Mouse (Mus musculus) liver, embryonic 14.5 days (tissue): ENCODE measurements at regions not wholly inside any gene's neighbourhood (a gene's known extent, or its start where the extent isn't known, plus 50 kb on each side); places are given as distances from the start of the nearest gene placed in this dataset.

ENCODE experiments used
- ATAC-seq: fragments of 200-750 bp; cut with Nextera tagmentation; 2 replicates; pipeline ENCODE4 v1.8.0; 2017; ENCODE audit warnings: moderate number of reproducible peaks, mild to moderate bottlenecking, moderate library complexity; ENCODE audit not compliant: insufficient read depth
- DNase-seq, 3 experiments: peaks; one replicate each; pipeline ENCODE4 v3.0.0-alpha.2; 2012 to 2013; ENCODE audit warnings: low read depth in 3 of 3, low spot score in 3 of 3
- H3K27ac ChIP-seq: fragments of 300-500 bp; sonication (generic); 2 replicates; pipeline ENCODE4 v1.5.1; 2014; ENCODE audit warnings: moderate library complexity, mild to moderate bottlenecking, control low read depth, inconsistent platforms
- H3K27me3 ChIP-seq: fragments of 300-500 bp; sonication (generic); 2 replicates; pipeline ENCODE4 v1.6.1; 2014; ENCODE audit warnings: mild to moderate bottlenecking, low read length, moderate library complexity; ENCODE audit not compliant: control insufficient read depth, insufficient read depth
- H3K36me3 ChIP-seq: fragments of 300-500 bp; sonication (generic); replicated peaks from 2 replicates; pipeline ENCODE4 v1.6.1; 2014; ENCODE audit warnings: low read depth; ENCODE audit not compliant: control insufficient read depth, insufficient read depth
- H3K4me1 ChIP-seq, 2 experiments: fragments of 200-500 bp in 1 of 2; fragments of 300-500 bp in 1 of 2; sonication (generic) in 1 of 2; replicated peaks; 2 replicates each; pipeline ENCODE4 v1.6.1; 2012 to 2014; ENCODE audit warnings: antibody characterized with exemption in 1 of 2, inconsistent platforms in 1 of 2, low read length in 1 of 2; ENCODE audit not compliant: control insufficient read depth in 2 of 2, insufficient read depth in 2 of 2
- H3K4me2 ChIP-seq: fragments of 300-500 bp; sonication (generic); 2 replicates; pipeline ENCODE4 v1.6.1; 2014; ENCODE audit warnings: low read depth, mild to moderate bottlenecking, control low read depth, moderate library complexity
- H3K4me3 ChIP-seq, 2 experiments: fragments of 200-500 bp in 1 of 2; fragments of 300-500 bp in 1 of 2; sonication (generic) in 1 of 2; 2 replicates each; pipeline ENCODE4 v1.5.1; 2012 to 2014; ENCODE audit warnings: low read depth in 2 of 2, low read length in 2 of 2, mild to moderate bottlenecking in 2 of 2, control low read depth in 1 of 2, inconsistent platforms in 1 of 2, moderate library complexity in 1 of 2; ENCODE audit not compliant: insufficient read depth in 1 of 2
- H3K9ac ChIP-seq: fragments of 300-500 bp; sonication (generic); replicated peaks from 2 replicates; pipeline ENCODE4 v1.6.1; 2014; ENCODE audit warnings: mild to moderate bottlenecking, control low read depth, moderate library complexity
- H3K9me3 ChIP-seq: fragments of 300-500 bp; sonication (generic); 2 replicates; pipeline ENCODE4 v1.6.1; 2016; ENCODE audit warnings: low read length, mixed read lengths; ENCODE audit not compliant: control insufficient read depth
- CTCF ChIP-seq: IDR thresholded peaks from 2 replicates; pipeline ENCODE4 v1.5.1; 2016; ENCODE audit warnings: antibody characterized with exemption, low read depth, control low read depth
- EP300 ChIP-seq: IDR thresholded peaks from 2 replicates; pipeline ENCODE4 v1.6.1; 2016; ENCODE audit warnings: antibody characterized with exemption, low read depth
- WGBS: fragments of 180-500 bp; shearing (Covaris S2); extraction: QIAGEN DNeasy Blood & Tissue Kit; methylation state at CpG from one replicate; pipeline ENCODE4 v1.1.7; 2014; ENCODE audit not compliant: insufficient replicate concordance; 5-methylcytosine and 5-hydroxymethylcytosine counted together

DNA sequence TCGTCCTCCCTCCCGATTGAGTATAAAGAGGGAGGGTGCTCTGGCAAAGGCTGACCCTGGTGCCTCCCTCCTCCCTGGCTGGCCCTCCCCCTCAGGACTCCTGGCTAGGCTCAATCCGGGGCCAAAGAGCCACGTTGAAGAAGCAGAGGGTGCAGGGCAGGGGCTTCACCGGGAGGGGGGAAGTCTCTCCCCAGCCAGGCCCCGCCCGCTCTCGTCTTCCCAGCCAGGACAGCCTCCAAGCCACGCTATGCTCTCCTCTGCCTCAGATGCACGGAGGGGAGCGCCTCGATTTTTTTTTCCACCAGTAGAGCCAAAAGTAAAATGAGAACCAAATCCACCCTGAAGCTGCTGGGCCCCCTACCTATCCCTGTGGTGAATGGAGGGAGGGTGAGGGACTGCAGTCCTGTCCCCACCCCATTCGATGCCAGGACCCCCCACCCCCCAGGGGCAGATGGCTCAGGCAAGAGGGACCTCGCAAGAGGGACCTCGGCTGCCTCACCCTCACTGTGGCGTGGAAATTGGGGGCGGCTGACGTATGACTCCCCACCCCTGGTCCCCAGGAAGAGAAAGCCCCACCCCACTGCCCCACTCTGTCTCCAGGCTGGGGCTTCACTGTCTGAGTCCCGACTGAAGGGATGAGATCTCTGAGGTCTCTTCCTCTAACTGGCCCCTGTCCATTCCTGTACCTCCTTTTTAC lies 53.2 kb upstream of the Col1a1 start:
- 4% methylated on average over 19 of the region's 19 CpGs for WGBS
- no peaks in the 10 kb centered on the region for H3K4me1 ChIP-seq
- no peak for ATAC-seq
- no peak overlapping the region for H3K27ac ChIP-seq
- H3K36me3 ChIP-seq: no peaks in the 10 kb centered on the region
- DNase-seq: no peak
- peaks cover 26% of the 10 kb centered on the region for H3K27me3 ChIP-seq
- no peak overlapping the region for H3K4me2 ChIP-seq
- H3K9me3 ChIP-seq: no peaks in the 10 kb centered on the region
- no peak overlapping the region for H3K9ac ChIP-seq
- no peak for TF ChIP-seq CTCF
- no peak for TF ChIP-seq EP300
- H3K4me3 ChIP-seq: no peak overlapping the region

DNA sequence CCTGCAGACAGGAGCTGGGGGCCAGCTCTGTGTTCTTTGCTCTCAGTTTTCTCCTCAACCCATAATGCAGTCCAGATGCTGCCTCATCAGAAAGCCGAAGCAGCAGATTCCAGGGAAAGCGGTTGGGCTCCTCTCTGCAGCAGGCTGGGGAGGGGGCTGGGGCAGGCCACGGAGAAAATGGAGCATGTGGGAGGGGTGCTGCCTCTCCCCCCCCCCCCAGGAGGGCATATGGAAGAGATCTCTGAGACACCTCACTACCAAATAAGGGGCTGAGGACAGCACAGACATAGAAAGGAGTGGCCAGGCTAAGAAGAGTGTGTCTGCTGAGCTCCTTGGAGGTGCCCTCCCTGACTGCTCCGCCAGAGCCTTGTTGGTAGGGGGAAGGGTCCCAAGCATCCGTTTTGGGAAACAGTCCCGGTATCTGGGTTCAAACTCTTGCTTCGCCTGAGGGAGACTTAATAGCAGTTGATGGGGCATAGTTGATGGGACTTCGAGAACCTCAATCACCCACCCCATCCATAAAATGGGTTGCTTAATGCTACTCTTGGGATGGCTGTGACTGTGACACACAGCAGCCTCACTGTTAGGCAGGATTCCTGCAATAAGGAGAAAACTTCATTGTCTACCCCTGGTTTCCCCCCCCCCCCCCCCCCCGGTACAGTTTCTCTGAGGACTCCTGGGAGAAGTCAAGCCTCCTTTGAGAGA lies 53.9 kb upstream of the Col1a1 start:
- Histone ChIP-seq H3K9ac (no peak overlapping the region), H3K4me3 (no peak overlapping the region), H3K27ac (no peak overlapping the region), H3K27me3 (peaks cover 26% of the 10 kb centered on the region), H3K9me3 (no peaks in the 10 kb centered on the region), H3K4me1 (no peaks in the 10 kb centered on the region), H3K36me3 (no peaks in the 10 kb centered on the region), H3K4me2 (no peak overlapping the region)
- DNase-seq: no peak
- no peak for TF ChIP-seq EP300
- no peak for TF ChIP-seq CTCF
- 11% methylated on average over 9 of the region's 9 CpGs for WGBS
- no peak for ATAC-seq

DNA sequence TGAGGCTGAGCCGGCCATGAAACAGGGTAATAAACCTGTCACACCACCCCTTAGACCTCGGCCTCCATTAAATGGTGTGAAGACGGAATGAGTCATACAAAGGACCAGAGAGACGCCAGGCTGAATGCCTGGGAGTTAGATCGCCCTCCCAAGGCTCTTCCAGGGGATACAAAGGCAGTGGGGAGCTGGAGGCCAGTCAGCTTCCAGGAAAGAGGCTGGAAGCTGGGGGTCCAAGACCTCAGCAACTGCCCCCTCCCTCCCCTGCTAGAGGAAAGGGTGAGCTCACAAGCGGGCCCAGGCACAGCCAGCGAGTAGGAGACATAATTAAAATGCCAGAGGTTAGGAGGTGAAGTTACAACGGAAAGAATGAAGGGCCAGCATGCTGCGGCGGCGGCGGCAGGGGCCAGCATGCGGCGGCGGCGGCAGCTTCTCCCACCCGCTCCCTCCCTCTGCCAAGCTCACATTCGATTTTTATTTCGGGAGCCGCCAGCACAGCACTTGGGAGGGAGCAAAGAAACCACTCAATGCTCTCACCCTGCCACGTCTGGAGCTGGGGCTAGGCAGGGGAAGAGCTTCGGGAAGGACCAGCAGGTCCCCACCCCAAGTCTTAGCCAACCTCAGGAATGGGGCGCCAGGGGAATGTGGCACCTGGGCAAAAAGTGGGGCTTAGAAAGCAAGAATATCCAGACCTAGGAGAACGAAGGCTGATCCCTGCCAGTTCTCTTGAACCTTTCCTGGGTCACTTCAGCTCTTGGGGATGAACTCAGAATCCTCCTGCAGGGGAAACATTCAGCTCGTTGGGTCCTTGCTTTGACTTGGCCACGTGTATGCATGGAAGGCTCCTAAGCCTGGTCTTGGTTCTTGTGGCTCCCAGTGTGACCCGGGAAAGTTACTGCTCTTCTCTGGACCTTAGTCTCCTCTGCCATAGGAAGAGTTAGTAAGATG lies 54.9 kb upstream of the Col1a1 start:
- Histone ChIP-seq H3K27me3 (peaks cover 26% of the 10 kb centered on the region), H3K27ac (no peak overlapping the region), H3K4me2 (no peak overlapping the region), H3K36me3 (no peaks in the 10 kb centered on the region), H3K4me3 (no peak overlapping the region), H3K9ac (no peak overlapping the region), H3K9me3 (no peaks in the 10 kb centered on the region), H3K4me1 (no peaks in the 10 kb centered on the region)
- DNase-seq: no peak
- TF ChIP-seq EP300: no peak
- no peak for TF ChIP-seq CTCF
- 5% methylated on average over 27 of the region's 27 CpGs for WGBS
- no peak for ATAC-seq

DNA sequence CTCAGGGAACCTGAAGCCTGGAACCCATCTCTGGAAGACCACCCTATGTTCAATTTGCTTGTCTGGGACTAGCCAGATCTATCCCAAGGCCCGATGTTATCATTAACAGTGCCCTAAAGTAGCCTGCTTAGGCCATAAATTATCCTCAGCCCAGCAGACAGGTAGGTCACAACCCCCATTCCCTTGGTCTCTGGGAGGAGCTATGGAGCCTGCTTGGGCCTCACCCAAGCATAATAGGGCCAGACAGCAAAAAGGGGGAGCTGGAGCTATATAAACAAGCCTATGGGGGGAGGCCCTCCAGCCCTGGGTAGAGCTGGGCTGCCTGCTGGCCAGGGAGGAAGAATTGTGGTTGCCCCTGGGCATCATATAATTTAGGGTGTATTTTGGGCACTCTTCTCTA lies 59.3 kb upstream of the Col1a1 start:
- TF ChIP-seq CTCF (no peak), EP300 (no peak)
- DNase-seq (no peak), ATAC-seq (no peak)
- Histone ChIP-seq H3K9me3 (no peaks in the 10 kb centered on the region), H3K27ac (no peak overlapping the region), H3K4me1 (no peaks in the 10 kb centered on the region), H3K4me3 (no peak overlapping the region), H3K4me2 (no peak overlapping the region), H3K27me3 (peaks cover 25% of the 10 kb centered on the region), H3K36me3 (no peaks in the 10 kb centered on the region), H3K9ac (no peak overlapping the region)
- 18% methylated on average over 1 of the region's 1 CpGs for WGBS

DNA sequence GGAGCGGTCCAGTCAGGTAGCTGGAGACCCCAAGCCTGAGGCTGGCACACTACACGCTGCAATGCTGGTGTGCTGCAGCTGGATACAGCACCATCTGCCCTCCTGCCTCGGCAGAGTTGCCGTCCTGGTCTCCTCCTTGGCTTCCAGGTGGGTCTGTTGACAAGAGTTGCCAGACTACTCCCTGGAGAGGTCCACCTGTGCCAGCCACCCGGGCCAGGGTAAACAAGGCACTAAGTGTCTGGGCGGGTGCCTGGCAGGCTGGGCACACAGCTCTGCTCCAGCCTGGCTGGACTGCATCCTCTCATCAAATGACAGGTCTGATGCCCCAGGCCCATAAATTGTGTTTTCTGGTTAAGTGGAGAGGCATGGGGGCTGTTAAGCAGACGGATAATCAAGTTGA lies 61.0 kb upstream of the Col1a1 start:
- Histone ChIP-seq H3K27me3 (peaks cover 11% of the 10 kb centered on the region), H3K36me3 (no peaks in the 10 kb centered on the region), H3K9ac (no peak overlapping the region), H3K4me3 (no peak overlapping the region), H3K4me1 (no peaks in the 10 kb centered on the region), H3K4me2 (no peak overlapping the region), H3K27ac (no peak overlapping the region), H3K9me3 (no peaks in the 10 kb centered on the region)
- TF ChIP-seq CTCF: no peak
- TF ChIP-seq EP300: no peak
- no peak for DNase-seq
- 42% methylated on average over 7 of the region's 7 CpGs for WGBS
- no peak for ATAC-seq
